Mouse (Mus musculus): ENCODE results near the gene Map2k6.

Map2k6 gene

DNA sequence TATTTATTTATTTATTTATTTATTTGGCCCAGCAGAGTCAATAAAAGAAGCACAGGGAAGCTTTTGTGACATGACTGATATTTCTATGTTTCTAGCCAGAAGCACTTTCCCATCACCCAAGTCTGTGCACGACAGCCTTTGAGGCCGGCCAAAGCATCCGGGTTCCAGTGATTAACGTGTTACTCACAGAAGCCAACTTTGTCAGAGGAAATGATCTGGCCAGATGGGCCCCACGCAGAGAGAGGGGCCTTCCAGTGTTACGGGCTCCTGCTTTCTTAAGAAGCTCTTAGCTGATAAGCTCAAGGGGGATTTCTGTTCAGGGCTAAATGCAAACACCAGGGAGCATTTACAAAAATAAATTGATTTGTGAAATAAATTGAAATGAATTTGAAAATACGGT lies 40.4 kb downstream of the Map2k6 start:
- in situ Hi-C loops (cut with MboI; ENCODE audit: low pct_unique_long_range_greater_than_20kb in 1 of 2, low sequenced_read_pairs in 2 of 2, unreplicated experiment in 1 of 2): no loop called here

DNA sequence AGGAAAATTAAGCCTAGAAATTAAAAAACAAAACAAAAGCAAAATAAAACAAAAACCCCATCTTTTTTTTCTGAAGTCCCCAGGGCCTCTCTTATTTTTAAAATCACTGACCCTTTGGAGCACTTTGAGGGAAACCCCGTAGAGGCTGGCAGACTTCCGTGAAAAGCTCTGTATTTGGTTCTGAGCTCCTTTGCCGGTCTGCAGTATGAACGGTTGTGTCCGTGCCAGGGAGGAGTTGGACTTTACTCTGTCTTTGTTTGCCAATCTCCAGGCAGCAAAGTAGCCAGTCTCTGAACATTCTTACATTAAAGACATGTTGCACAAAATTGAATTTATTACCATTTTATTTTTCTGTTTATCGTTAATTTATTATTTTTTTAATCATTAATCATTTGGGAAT lies 45.7 kb downstream of the Map2k6 start:
- in situ Hi-C loops (cut with MboI; ENCODE audit: low pct_unique_long_range_greater_than_20kb in 1 of 2, low sequenced_read_pairs in 2 of 2, unreplicated experiment in 1 of 2): no loop called here

DNA sequence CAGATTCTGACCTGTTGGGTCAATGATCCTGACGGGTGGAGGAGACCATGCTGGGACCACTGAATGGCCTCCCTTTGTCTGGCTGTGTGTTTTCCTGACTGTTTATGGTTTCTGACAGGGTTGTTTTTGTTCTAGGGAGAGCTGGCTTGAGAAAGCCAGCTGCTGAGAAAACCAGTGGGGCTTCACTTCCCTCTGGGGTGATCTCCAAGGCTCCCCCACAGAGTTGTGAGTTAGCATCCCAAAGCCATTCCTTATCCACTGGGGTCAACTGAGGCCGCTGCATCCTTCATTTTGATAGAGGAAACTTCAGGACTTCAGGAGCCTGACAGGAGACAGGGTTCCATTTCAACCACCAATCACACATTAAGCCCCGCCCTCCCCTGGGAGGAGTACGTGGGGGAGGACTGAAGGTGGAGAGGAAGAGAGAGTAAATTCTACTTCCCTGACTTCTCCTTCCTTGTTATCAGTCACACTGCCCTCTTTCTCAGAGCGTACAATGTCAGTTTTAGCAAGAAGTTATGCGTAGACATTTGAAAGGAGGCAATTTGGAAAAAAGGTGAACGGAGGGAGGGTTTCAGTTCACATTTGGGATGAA lies 49.3 kb downstream of the Map2k6 start:
- in situ Hi-C loops (cut with MboI; ENCODE audit: low pct_unique_long_range_greater_than_20kb in 1 of 2, low sequenced_read_pairs in 2 of 2, unreplicated experiment in 1 of 2): no loop called here

DNA sequence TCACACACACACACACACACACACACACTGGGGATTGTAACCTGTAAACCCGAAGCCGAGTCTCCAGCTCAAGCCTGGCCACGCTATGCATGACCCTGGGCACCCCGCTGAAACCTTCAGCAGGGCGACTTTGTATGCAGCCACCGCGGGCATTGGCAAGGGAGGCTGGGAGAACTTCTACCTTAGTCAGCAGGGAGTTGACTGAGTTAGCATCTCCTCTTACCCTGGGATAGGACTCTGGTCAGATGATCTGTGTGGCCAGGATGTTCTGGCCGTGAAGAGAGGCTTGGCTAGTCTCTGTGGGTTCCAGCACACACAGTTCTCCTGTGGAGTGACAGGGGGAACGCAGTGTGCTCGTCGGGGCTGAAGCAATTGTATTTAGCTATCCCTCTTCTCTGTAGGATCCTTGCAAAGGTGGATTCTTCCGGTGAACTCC lies 49.8 kb downstream of the Map2k6 start:
- in situ Hi-C loops (cut with MboI; ENCODE audit: low pct_unique_long_range_greater_than_20kb in 1 of 2, low sequenced_read_pairs in 2 of 2, unreplicated experiment in 1 of 2): no loop called here

DNA sequence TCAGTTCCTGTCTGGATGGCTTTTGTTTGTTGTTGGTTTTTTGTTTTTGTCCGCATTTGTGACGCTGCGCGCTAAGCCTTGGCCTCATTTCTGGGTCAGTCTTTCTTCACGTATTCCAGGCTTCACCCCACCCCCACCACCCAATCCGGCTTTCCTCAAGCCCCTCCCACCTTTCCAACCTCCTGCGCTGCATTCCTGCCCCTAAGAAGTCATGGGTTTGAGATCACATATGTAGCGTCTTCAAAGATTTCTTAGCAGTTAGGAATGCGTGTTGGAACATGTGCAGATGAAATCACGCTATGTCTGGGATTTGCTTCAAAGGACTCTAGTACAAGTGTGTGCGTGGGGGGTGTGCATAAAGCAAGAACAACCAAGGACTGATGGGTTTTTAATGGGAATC lies 50.3 kb downstream of the Map2k6 start:
- in situ Hi-C loops (cut with MboI; ENCODE audit: low pct_unique_long_range_greater_than_20kb in 1 of 2, low sequenced_read_pairs in 2 of 2, unreplicated experiment in 1 of 2): no loop called here

DNA sequence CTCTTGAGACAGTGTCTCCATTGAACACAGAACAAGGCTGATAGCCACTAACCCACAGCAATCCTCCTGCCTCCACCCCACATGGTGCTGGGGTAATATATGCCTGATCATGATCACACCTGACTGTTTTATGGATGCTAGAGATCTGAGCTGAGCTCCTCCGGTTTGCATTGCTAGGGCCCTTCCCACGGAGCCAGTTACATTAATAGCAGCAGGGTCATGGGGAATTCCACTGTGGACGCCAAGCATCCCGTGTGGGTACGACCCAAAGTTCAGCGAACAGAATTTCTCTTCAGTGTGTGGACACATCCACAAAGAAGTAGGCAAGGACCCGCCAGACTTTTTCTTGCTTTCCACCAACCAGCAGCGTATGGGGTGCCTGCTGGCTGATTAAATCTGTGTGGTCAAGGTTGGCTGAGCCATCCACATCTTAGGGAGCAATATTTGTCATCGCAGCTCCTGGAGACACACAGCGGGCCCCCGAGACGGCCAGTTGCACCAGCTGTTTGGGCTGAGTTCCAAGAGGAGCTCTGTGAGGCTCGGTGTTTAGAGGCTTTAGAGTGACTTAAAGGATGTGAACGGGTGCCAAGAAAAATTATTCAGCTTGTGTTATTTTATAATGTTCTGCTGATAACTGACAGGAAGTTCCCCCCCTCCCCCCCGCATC lies 51.3 kb downstream of the Map2k6 start:
- in situ Hi-C loops (cut with MboI; ENCODE audit: low pct_unique_long_range_greater_than_20kb in 1 of 2, low sequenced_read_pairs in 2 of 2, unreplicated experiment in 1 of 2): no loop called here

DNA sequence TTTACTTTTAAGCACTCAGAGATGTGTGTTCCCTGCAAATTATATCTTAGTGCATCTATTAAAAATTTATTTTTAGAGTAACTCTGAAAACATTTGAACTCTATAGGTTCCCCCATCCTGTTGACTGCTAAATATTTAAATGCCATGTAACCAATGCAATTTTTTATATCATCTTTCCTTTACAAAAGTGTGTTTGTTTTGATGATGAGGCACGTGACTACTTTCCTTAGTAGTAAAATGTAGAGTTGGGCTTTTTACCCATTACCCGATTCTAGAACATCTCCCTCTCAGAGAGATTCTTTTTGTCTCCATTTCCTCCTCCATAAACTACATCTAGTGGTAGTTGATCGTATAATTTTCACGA lies 51.8 kb downstream of the Map2k6 start:
- in situ Hi-C loops (cut with MboI; ENCODE audit: low pct_unique_long_range_greater_than_20kb in 1 of 2, low sequenced_read_pairs in 2 of 2, unreplicated experiment in 1 of 2): no loop called here

DNA sequence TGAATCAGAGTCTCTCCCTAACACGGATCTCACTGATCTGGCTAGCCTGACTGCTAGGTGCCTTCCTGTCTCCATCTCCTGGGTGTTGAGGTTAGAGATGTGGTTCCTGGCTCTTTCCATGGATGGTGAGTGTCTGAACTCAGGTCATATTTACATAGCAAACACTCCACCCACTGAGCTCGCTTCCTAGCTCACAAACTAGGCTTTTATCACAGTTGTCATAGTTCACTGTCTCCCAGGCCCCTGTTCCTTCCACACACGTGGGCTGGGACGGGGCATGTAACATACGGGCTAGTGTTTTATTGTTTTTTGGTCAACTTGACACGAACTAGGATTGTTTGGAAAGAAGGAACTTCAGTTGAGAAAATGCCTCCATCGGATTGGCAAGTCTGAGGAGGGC lies 52.7 kb downstream of the Map2k6 start:
- in situ Hi-C loops (cut with MboI; ENCODE audit: low pct_unique_long_range_greater_than_20kb in 1 of 2, low sequenced_read_pairs in 2 of 2, unreplicated experiment in 1 of 2): no loop called here

DNA sequence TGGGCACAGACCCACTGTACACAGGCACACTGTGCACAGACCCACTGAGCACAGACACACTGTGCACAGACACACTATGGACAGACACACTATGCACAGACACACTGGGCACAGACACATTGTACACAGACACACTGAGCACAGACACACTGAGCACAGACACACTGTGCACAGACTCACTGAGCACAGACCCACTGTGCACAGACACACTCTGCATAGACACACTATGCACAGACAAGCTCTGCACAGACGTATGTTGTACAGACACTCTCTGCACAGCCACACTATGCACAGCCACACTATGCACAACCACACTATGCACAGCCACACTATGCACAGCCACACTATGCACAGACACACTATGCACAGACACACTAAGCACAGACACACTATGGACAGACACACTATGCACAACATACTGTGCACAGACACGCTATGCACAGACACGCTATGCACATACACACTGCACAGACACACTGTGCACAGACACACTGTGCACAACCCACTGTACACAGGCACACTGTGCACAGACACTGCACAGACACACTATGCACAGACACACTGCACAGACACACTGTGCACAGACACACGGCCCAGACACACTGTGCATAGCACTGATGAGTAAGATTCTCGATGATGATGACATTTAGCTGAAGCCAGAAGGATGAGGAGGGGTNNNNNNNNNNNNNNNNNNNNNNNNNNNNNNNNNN lies 54.7 kb downstream of the Map2k6 start:
- in situ Hi-C loops (cut with MboI; ENCODE audit: low pct_unique_long_range_greater_than_20kb in 1 of 2, low sequenced_read_pairs in 2 of 2, unreplicated experiment in 1 of 2): no loop called here

DNA sequence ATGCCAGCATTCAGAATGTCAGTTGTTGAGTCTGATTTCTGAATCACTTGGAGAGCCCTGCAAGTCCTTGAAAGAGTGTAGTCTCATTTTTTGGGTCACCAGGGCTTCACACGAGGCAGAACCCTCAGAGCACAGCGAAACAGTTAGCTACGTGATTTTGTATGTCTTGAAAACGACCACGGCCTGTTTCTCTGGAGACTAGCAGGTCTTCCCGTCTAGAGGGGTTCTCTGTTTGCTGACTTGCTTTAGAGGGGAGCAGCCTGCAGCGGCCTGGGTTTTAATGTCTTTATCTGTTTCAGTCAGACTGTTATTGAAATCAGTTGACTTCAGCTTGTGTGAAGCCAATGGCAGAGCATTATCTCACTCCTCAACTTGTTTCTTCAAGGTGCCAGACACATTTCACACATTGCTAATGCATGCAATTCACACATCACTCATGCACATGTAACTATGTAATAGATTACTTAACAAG lies 58.6 kb downstream of the Map2k6 start:
- in situ Hi-C loops (cut with MboI; ENCODE audit: low pct_unique_long_range_greater_than_20kb in 1 of 2, low sequenced_read_pairs in 2 of 2, unreplicated experiment in 1 of 2): no loop called here

DNA sequence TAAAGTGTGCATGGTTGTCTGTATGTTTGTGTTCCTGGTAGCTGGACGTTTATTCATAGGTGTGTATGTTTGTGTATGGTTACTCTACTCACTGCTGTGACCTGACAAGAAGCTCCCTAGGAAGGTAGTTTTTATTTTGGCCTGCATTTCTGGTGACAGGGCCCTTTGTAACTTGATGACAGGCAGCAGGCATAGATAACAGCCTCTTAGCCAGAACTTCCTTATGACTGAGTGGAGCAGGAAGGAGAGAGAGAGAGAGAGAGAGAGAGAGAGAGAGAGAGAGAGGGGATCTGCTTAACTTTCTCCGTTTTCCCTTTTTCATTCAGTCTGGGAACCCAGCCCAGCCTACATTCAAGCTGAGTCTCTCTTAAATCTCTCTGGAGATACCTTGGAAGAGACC lies 61.6 kb downstream of the Map2k6 start:
- in situ Hi-C loops (cut with MboI; ENCODE audit: low pct_unique_long_range_greater_than_20kb in 1 of 2, low sequenced_read_pairs in 2 of 2, unreplicated experiment in 1 of 2): no loop called here

DNA sequence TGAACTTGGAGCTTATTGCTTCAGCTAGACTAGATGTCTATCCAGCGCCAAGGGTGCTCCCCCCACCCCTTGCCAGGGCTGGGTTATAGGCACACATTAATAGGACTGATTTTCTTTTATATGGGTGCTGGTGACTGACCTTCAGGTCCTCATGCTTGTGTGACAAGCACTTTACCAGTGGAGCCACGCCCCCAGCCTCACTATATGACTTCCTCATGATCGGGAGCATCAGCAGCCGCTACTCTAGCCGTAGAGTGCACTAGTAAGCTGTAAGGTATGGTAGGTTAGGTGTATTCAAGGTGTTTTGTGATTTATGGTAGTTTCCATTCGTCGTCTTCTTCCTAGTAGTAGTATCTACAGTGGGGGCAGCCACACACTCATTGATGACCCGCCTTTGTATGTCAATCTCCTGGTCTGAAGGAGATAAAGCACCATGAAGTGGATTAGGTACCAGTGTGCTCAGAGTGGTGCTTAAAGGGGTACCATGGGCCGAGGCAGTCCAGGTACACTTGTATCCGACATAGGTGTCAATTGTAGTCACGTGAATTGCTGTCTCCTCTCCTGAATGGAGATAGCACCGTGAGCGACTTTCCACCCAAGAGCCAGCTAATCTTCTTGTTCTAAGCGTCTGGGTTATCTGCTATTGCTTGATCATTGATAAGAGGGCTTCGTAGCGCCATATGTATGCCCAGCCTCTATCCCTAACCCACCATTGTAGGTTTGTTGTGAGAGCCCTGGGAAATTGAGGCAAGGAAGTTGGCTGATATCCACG lies 62.8 kb downstream of the Map2k6 start:
- in situ Hi-C loops (cut with MboI; ENCODE audit: low pct_unique_long_range_greater_than_20kb in 1 of 2, low sequenced_read_pairs in 2 of 2, unreplicated experiment in 1 of 2): no loop called here

DNA sequence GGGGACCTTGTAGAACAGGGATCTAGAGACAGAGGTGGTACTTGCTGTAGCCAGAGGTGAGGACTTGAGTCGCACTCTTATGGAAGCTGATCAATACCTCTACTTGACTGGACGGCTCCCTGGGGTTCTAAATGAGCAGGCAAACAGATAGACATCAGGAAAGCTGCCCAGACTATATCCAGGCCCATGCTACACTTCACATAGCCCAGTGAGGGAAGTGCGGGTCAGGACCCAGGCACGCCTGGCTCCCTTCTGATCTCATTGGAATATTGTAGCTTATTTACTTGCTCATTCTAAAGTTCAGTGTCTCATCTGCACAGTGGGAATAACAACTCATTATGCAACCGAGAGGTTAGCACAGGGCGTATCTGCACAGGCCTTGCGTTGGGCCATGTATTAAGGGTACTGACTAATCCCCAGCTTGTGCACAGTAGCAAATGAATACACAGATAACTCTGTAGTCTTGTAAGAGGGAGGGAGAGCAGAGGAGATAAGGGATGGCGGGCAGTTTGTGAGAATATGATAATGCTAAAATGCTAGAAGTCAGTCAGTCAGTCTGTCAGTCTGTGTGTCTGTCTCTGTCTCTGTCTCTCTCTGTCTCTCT lies 64.2 kb downstream of the Map2k6 start:
- in situ Hi-C loops (cut with MboI; ENCODE audit: low pct_unique_long_range_greater_than_20kb in 1 of 2, low sequenced_read_pairs in 2 of 2, unreplicated experiment in 1 of 2): no loop called here

DNA sequence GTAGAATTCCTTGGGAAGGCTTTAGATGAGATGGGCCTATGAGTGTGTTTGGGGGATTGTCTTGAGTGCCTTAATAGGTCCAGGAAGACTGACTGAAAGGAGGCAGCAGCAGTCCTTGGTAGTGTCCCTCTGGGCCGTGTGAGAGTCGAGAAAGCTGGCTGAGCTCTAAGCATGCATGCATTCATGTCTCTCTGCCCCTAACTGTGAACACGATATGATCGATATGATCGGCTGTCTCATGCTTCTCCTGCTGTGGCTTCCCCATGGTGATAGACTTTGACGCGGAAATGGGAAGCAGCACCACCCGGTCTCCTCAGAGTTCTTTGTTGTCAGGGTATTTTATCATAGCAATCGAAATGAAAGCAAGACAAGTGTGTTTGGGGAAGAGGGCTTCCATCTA lies 64.9 kb downstream of the Map2k6 start:
- in situ Hi-C loops (cut with MboI; ENCODE audit: low pct_unique_long_range_greater_than_20kb in 1 of 2, low sequenced_read_pairs in 2 of 2, unreplicated experiment in 1 of 2): no loop called here

DNA sequence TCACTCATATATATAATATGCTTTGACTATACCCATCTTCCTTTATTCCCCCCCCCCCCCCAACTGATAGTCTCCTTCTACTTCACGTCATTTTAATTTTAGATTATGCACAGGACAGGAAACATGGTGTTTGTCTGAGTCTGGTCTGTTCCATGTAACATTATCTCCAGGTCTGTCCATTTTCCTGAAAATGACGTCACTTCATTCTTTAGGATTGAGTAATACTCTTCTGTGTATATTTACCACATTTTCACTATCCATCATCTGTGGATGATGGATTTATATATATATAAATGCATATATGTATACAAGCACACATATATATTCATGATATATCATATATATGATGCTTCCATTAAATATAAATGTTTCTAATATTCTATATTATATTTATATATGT lies 70.1 kb downstream of the Map2k6 start:
- in situ Hi-C loops (cut with MboI; ENCODE audit: low pct_unique_long_range_greater_than_20kb in 1 of 2, low sequenced_read_pairs in 2 of 2, unreplicated experiment in 1 of 2): no loop called here

DNA sequence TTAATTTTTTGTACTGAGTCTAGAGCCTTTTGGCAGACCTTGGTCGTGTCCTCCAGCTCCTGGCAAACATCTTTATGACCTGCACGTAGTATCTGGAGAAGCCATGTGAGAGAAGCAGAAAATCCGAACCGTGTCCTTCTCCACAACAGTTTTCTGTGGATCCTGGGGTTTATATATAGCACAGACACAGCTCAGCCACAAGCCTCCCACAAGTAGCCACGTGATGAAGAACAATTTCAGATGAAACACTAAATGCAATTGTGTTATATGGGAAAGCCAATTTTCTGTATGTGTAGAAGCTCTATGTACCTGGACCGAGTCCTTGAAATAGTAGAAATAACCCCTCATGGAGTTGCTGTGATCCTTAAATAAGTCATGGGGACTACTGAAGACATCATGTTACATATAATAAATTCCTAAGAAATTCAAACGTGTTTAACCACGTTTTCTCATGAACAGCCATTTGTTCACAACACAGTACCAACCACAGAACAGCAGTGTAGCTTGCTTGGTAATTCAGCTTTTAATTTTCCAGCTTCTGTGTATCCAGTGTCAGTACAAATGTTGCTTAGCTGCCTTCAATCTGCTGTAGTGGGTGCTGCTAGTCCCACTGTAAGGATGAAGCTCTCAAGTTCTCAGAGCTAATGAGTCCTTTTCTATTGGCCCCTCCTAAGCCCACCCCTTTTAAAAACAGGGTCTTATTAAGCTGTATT lies 71.8 kb downstream of the Map2k6 start:
- in situ Hi-C loops (cut with MboI; ENCODE audit: low pct_unique_long_range_greater_than_20kb in 1 of 2, low sequenced_read_pairs in 2 of 2, unreplicated experiment in 1 of 2): no loop called here

DNA sequence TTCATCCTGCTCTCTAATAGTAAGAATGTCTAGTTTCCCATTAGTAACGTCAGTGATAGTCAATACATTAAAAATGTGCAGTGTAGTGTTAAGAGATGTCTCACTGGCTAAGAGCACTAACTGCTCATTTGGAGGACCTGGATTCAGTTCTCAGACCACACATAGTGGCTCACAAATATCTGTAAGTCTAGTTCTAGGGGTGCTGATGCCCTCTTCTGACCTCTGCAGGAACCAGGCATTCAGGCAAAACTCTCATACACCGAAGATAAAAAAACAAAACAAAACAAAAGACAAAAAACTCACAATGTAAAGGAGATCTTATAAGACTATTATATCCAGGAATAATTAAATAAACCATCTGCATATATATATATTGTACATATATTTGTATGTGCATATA lies 72.4 kb downstream of the Map2k6 start:
- in situ Hi-C loops (cut with MboI; ENCODE audit: low pct_unique_long_range_greater_than_20kb in 1 of 2, low sequenced_read_pairs in 2 of 2, unreplicated experiment in 1 of 2): no loop called here

DNA sequence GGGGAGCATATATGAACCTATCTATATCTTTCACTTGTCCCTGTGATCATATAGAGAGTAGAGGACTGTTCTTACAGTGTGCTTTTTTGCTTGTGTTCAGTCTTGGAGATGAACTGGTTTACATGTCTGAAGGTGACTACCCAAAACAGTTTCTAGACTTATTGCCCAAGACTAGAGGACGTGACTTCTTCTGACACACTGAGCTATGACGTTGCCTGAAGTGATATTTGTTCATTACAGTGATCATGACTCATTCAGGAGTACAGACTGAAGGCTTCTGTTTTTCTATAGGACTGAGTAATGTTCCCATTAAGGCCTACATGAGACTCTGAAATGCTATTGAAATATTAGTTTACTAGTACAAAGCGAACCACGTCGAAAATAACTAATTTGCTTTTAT lies 73.2 kb downstream of the Map2k6 start:
- in situ Hi-C loops (cut with MboI; ENCODE audit: low pct_unique_long_range_greater_than_20kb in 1 of 2, low sequenced_read_pairs in 2 of 2, unreplicated experiment in 1 of 2): no loop called here

Data from mouse embryonic stem cell (cell line).